Mouse (Mus musculus) kidney, embryonic 14.5 days (tissue): ENCODE results near the gene Cenpt. TPM values are rescaled to one million over a fixed set of nuclear protein-coding genes. Genes with fewer than 3 reads are reported as not detected.

Source experiments
- ATAC-seq: fragments of 200-750 bp; cut with Nextera tagmentation; 2 replicates; pipeline ENCODE4 v1.8.0; 2017; ENCODE audit warnings: moderate number of reproducible peaks, mild to moderate bottlenecking, moderate TSS enrichment, moderate library complexity; ENCODE audit not compliant: low FRiP score, low TSS enrichment
- H3K27ac ChIP-seq: fragments of 300-500 bp; sonication (generic); 2 replicates; pipeline ENCODE4 v1.5.1; 2014; ENCODE audit warnings: low read depth, mild to moderate bottlenecking, low read length, moderate library complexity, mixed read lengths
- H3K27me3 ChIP-seq: fragments of 300-500 bp; sonication (generic); 2 replicates; pipeline ENCODE4 v1.6.1; 2014; ENCODE audit warnings: mild to moderate bottlenecking, low read length; ENCODE audit not compliant: control insufficient read depth, insufficient read depth
- H3K36me3 ChIP-seq: fragments of 300-500 bp; sonication (generic); 2 replicates; pipeline ENCODE4 v1.6.1; 2014; ENCODE audit warnings: low read length, mixed read lengths; ENCODE audit not compliant: control insufficient read depth, insufficient read depth
- H3K4me1 ChIP-seq: fragments of 300-500 bp; sonication (generic); 2 replicates; pipeline ENCODE4 v1.6.1; 2014; ENCODE audit warnings: low read length, mixed read lengths; ENCODE audit not compliant: control insufficient read depth, insufficient read depth
- H3K4me2 ChIP-seq: fragments of 300-500 bp; sonication (generic); replicated peaks from 2 replicates; pipeline ENCODE4 v1.6.1; 2014; ENCODE audit warnings: low read depth, mild to moderate bottlenecking, low read length
- H3K4me3 ChIP-seq: fragments of 300-500 bp; sonication (generic); 2 replicates; pipeline ENCODE4 v1.5.1; 2014; ENCODE audit warnings: mild to moderate bottlenecking, low read length
- H3K9ac ChIP-seq: fragments of 300-500 bp; sonication (generic); 2 replicates; pipeline ENCODE4 v1.6.1; 2014; ENCODE audit warnings: low read depth, mild to moderate bottlenecking, low read length, moderate library complexity
- H3K9me3 ChIP-seq: fragments of 300-500 bp; sonication (generic); 2 replicates; pipeline ENCODE4 v1.6.1; 2016; ENCODE audit warnings: low read length; ENCODE audit not compliant: control insufficient read depth
- WGBS: fragments of 180-500 bp; shearing (Covaris S2); extraction: QIAGEN DNeasy Blood & Tissue Kit; methylation state at CpG from one replicate; pipeline ENCODE4 v1.1.7; 2014; 5-methylcytosine and 5-hydroxymethylcytosine counted together
- polyA plus RNA-seq: library from polyadenylated mRNA; unstranded; fragments of >200 nt; fragmentation: Nextera tagmentation; extraction: Ambion mirVana; gene quantifications from 2 replicates; pipeline ENCODE4 v1.2.1, GENCODE M21; 2014

Gene Cenpt
- polyA plus RNA-seq, result 31.1 and 41.0 TPM in 2 replicates

GRCm38 (mm10) chr8:105853178-105853577 lies at the start of gene Cenpt:
TSS of gene Cenpt (minus strand) at chr8:105853278.
- H3K4me3 ChIP-seq, result no peak within 1 kb of the TSS
- H3K36me3 ChIP-seq, result peaks cover 15% of the 10 kb centered on the region
- peaks cover 21% of the 10 kb centered on the region; the same call in 1 of the 2 replicates for H3K4me1 ChIP-seq
- no peaks in the 10 kb centered on the region for H3K9me3 ChIP-seq
- no peak within 1 kb of the TSS for H3K27ac ChIP-seq
- no peak within 1 kb of the TSS for H3K4me2 ChIP-seq
- H3K9ac ChIP-seq, result no peak within 1 kb of the TSS
- WGBS, result 93% methylated on average over 3 of the region's 3 CpGs
- H3K27me3 ChIP-seq, result no peaks in the 10 kb centered on the region
- ATAC-seq, result no peak

- Histone ChIP-seq H3K9ac (peak overlapping the region; percentile 98), H3K27me3 (no peaks in the 10 kb centered on the region), H3K27ac (peak overlapping the region; percentile 88; the same call in 1 of the 2 replicates), H3K9me3 (no peaks in the 10 kb centered on the region), H3K4me1 (0 out of 2 replicates have a peak, but pooled peaks cover 3% of the 10 kb centered on the region), H3K4me2 (peak overlapping the region; percentile 75), H3K4me3 (peak overlapping the region; percentile 95), H3K36me3 (no peaks in the 10 kb centered on the region)
- no peak for ATAC-seq
- WGBS, result 33% methylated on average over 16 of the region's 16 CpGs
Measured at GRCm38 (mm10) chr8:105900941-105901616, 48.0 kb upstream of the Cenpt start.

GRCm38 (mm10) chr8:105900180-105900940 lies 47.3 kb upstream of the Cenpt start, which contains the start of gene Pskh1:
TSS of gene Pskh1 (plus strand) at chr8:105900441.
- WGBS, result under 1% methylated on average over 61 of the region's 68 CpGs
- H3K4me2 ChIP-seq, result peak within 1 kb of the TSS; percentile 75
- H3K9ac ChIP-seq, result peak within 1 kb of the TSS; percentile 98
- H3K27ac ChIP-seq, result peak within 1 kb of the TSS; percentile 88
- no peaks in the 10 kb centered on the region for H3K27me3 ChIP-seq
- H3K4me3 ChIP-seq, result peak within 1 kb of the TSS; percentile 95
- H3K36me3 ChIP-seq, result no peaks in the 10 kb centered on the region
- no peaks in the 10 kb centered on the region for H3K9me3 ChIP-seq
- peak; percentile 93 for ATAC-seq
- 0 out of 2 replicates have a peak, but pooled peaks cover 3% of the 10 kb centered on the region for H3K4me1 ChIP-seq

- Histone ChIP-seq H3K4me2 (no peak overlapping the region), H3K27ac (no peak overlapping the region), H3K4me3 (no peak overlapping the region), H3K4me1 (0 out of 2 replicates have a peak, but pooled peaks cover 3% of the 10 kb centered on the region), H3K27me3 (no peaks in the 10 kb centered on the region), H3K36me3 (no peaks in the 10 kb centered on the region; the same call in 1 of the 2 replicates), H3K9ac (no peak overlapping the region), H3K9me3 (no peaks in the 10 kb centered on the region)
- WGBS, result 87% methylated on average over 9 of the region's 9 CpGs
- no peak for ATAC-seq
Measured at GRCm38 (mm10) chr8:105897801-105898480, 44.9 kb upstream of the Cenpt start.

GRCm38 (mm10) chr8:105893339-105893738 lies 40.3 kb upstream of the Cenpt start, which contains the start of gene Nrn1l:
TSS of gene Nrn1l (plus strand) at chr8:105893567.
- peaks cover 43% of the 10 kb centered on the region for H3K36me3 ChIP-seq
- no peak within 1 kb of the TSS for H3K9ac ChIP-seq
- no peaks in the 10 kb centered on the region for H3K4me1 ChIP-seq
- H3K27ac ChIP-seq, result no peak within 1 kb of the TSS
- no peaks in the 10 kb centered on the region for H3K27me3 ChIP-seq
- no peak within 1 kb of the TSS for H3K4me2 ChIP-seq
- WGBS, result 6% methylated on average over 11 of the region's 11 CpGs
- no peaks in the 10 kb centered on the region for H3K9me3 ChIP-seq
- peak; percentile 90 for ATAC-seq
- no peak within 1 kb of the TSS for H3K4me3 ChIP-seq

- no peaks in the 10 kb centered on the region for H3K27me3 ChIP-seq
- H3K9me3 ChIP-seq, result no peaks in the 10 kb centered on the region
- whole genome bisulfite sequencing, result 87% methylated on average over 6 of the region's 6 CpGs
- no peak overlapping the region for H3K4me2 ChIP-seq
- ATAC-seq, result no peak
- H3K36me3 ChIP-seq, result peaks cover 52% of the 10 kb centered on the region
- no peak overlapping the region for H3K27ac ChIP-seq
- H3K4me3 ChIP-seq, result no peak overlapping the region
- H3K9ac ChIP-seq, result no peak overlapping the region
- no peaks in the 10 kb centered on the region for H3K4me1 ChIP-seq
Measured at GRCm38 (mm10) chr8:105892432-105892831, 39.4 kb upstream of the Cenpt start.

- H3K36me3 ChIP-seq, result peaks cover 68% of the 10 kb centered on the region
- no peak overlapping the region for H3K9ac ChIP-seq
- no peak overlapping the region for H3K4me2 ChIP-seq
- no peak overlapping the region for H3K4me3 ChIP-seq
- H3K4me1 ChIP-seq, result no peaks in the 10 kb centered on the region
- ATAC-seq, result no peak
- no peaks in the 10 kb centered on the region for H3K27me3 ChIP-seq
- no peaks in the 10 kb centered on the region for H3K9me3 ChIP-seq
- no peak overlapping the region for H3K27ac ChIP-seq
- WGBS, result 77% methylated on average over 6 of the region's 6 CpGs
Measured at GRCm38 (mm10) chr8:105890870-105891269, 37.8 kb upstream of the Cenpt start.

- Histone ChIP-seq H3K4me3 (no peak overlapping the region), H3K4me2 (no peak overlapping the region), H3K36me3 (peaks cover 77% of the 10 kb centered on the region), H3K9ac (no peak overlapping the region), H3K9me3 (no peaks in the 10 kb centered on the region), H3K27ac (no peak overlapping the region), H3K4me1 (no peaks in the 10 kb centered on the region), H3K27me3 (no peaks in the 10 kb centered on the region)
- ATAC-seq, result no peak
- 94% methylated on average over 12 of the region's 12 CpGs for WGBS
Measured at GRCm38 (mm10) chr8:105889756-105890465, 36.8 kb upstream of the Cenpt start.
